Mouse (Mus musculus) left cerebral cortex, adult 2 months (tissue): ENCODE measurements around the gene Pea15a. TPM values are rescaled to one million over a fixed set of nuclear protein-coding genes. Genes with fewer than 3 reads are reported as not detected.
A peak's percentile ranks its signal among the peaks of the same experiment; 100 is the strongest.

Experiments
- DNase-seq, 2 experiments: peaks; one replicate each; pipeline ENCODE4 v3.0.0; 2021 to 2022; ENCODE audit warnings: low spot score in 2 of 2, mixed read lengths in 1 of 2; ENCODE audit errors: extremely low spot score in 1 of 2
- H3K27ac ChIP-seq: fragments of 200-600 bp; 2 replicates; pipeline ENCODE4 v1.8.1; 2022
- H3K4me3 ChIP-seq: fragments of 200-600 bp; 2 replicates; pipeline ENCODE4 v1.8.1; 2022
- CTCF ChIP-seq: fragments of 200-600 bp; IDR thresholded peaks from 2 replicates; pipeline ENCODE4 v1.8.1; 2022; ENCODE audit warnings: antibody characterized with exemption, mild to moderate bottlenecking, moderate library complexity
- intact Hi-C: fragments of 180-260 bp; cut with DNase I; formaldehyde crosslinking; loops from one replicate; pipeline ENCODE4 v1.15.1; 2025
- total RNA-seq, 2 experiments: library from RNA; stranded (reverse); gene quantifications; 2 replicates each; pipeline ENCODE4 v1.2.3; 2021

Gene Pea15a
- total RNA-seq, 2 experiments from 2014 or later, result 387 to 422 TPM

DNA sequence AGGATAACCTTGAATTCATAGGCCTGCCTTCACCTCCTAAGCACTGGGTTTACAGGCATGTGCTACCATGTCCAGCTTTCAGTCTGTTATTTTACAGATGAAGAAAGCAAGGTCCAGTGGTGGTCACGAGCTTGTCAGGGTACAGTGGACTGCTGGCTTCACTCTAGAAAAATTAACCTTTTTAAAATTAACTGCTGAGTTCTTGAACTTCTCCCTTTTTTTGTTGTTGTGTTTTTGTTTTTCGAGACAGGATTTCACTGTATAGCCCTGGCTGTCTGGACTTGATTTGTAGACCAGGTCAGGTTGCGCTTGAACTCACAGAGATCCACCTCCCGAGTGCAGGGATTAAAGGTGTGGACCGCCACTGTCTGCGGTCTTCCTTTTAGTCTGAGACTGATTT is 43.6 kb downstream of the Pea15a start:
- TF ChIP-seq CTCF, result no peak
- H3K4me3 ChIP-seq, result no peak overlapping the region
- intact Hi-C loops, result loop anchor here (1.0 kb wide), 1 partner anchor 147 kb away; no protein-coding TSS in a partner anchor
- no peak for DNase-seq
- H3K27ac ChIP-seq, result no peak overlapping the region

DNA sequence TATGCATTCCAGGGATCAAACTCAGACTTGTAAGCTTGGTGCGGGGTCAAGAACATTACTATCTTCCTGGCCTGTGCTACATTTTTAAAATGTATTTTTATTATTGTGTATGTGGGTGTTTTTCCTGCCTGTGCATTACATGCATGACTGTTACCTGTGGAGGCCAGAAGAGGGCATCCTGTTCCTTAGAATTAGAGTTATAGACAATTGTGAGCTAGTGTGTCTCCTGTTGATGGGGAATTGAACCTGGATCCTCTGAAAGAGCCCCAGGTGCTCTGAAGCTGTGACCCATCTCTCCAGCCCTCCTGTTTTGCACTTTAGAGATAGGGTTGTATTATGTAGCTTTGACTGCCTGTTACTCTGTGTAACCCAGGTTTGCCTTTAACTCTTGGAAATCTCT is 44.6 kb downstream of the Pea15a start:
- no peak for DNase-seq
- intact Hi-C loops, result loop anchor here (1.0 kb wide), 1 partner anchor 148 kb away; no protein-coding TSS in a partner anchor
- TF ChIP-seq CTCF, result peak; percentile 73
- Histone ChIP-seq H3K27ac (no peak overlapping the region), H3K4me3 (no peak overlapping the region)

GRCm38 (mm10) chr1:172160508-172160907 is 46.1 kb downstream of the Pea15a start:
- TF ChIP-seq CTCF, result no peak
- intact Hi-C loops, result no loop called here
- Histone ChIP-seq H3K4me3 (no peak overlapping the region), H3K27ac (no peak overlapping the region)
- DNase-seq, result no peak

DNA sequence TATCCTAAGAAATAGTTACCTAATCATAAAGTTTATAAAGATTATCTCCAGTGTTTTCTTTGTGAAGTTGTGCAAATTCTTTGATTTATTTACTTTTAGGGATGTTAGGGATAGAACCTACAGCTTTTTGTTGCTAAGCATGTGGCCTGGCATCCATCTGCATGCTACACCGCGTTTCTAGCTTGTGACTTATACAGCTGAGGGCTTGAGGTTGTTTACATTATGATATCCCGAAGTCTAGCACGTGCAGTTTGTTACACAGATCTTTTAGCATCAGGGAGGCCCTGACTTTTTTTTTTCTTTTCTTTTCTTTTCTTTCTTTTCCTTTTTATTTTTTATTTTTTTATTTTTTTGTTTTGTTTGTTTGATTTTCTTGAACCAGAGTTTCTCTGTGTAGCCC is 46.6 kb downstream of the Pea15a start:
- H3K27ac ChIP-seq, result no peak overlapping the region
- H3K4me3 ChIP-seq, result no peak overlapping the region
- intact Hi-C loops, result no loop called here
- TF ChIP-seq CTCF, result no peak
- no peak for DNase-seq

GRCm38 (mm10) chr1:172155518-172155917 is 51.1 kb downstream of the Pea15a start:
- Histone ChIP-seq H3K27ac (no peak overlapping the region), H3K4me3 (no peak overlapping the region)
- intact Hi-C loops, result no loop called here
- DNase-seq, result no peak
- no peak for TF ChIP-seq CTCF

DNA sequence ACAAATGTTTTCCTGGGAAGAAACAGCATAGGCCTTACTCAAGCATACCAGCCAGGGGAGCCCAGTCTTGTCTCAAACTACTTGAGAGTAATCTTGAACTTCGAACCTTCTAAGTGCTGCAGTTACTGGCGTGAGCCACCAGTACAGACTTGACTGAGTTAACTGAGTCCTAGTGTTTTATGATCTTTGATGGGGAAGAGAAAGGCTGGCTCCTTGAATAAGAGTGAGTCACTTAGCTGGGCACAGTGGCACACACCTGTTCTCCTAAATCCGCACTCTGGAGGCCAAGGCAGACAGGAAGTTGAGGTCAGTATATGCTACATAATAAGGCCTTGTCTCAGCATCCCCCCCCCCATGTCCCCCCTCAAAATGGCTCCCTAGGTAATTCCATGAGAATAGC is 52.1 kb downstream of the Pea15a start:
- no peak for DNase-seq
- no peak overlapping the region for H3K4me3 ChIP-seq
- no peak for TF ChIP-seq CTCF
- intact Hi-C loops, result no loop called here
- H3K27ac ChIP-seq, result no peak overlapping the region

GRCm38 (mm10) chr1:172148955-172149815 is 57.4 kb downstream of the Pea15a start:
- no peak for DNase-seq
- intact Hi-C loops, result loop anchor here (1.0 kb wide), 1 partner anchor 163 kb away; no protein-coding TSS in a partner anchor
- Histone ChIP-seq H3K27ac (peak overlapping the region; percentile 98), H3K4me3 (peak overlapping the region; percentile 98)
- TF ChIP-seq CTCF, result no peak

- Histone ChIP-seq H3K4me3 (peak overlapping the region; percentile 98), H3K27ac (peak overlapping the region; percentile 98)
- TF ChIP-seq CTCF, result no peak; the same call in 1 of the 2 replicates
- peak in 1 of 2 experiments; percentile 30 for DNase-seq
- intact Hi-C loops, result loop anchor here (1.0 kb wide), 1 partner anchor 164 kb away; no protein-coding TSS in a partner anchor
Measured at GRCm38 (mm10) chr1:172148279-172148954, 58.2 kb downstream of the Pea15a start.

- TF ChIP-seq CTCF, result no peak
- H3K4me3 ChIP-seq, result peak within 1 kb of the TSS; percentile 98
- intact Hi-C loops, result loop anchor here (1.0 kb wide), 1 partner anchor 164 kb away; no protein-coding TSS in a partner anchor
- peak; percentile 96 to 97 for DNase-seq
- H3K27ac ChIP-seq, result peak within 1 kb of the TSS; percentile 98
Measured at GRCm38 (mm10) chr1:172147835-172148278, 58.7 kb downstream of the Pea15a start, which contains the start of gene Dcaf8. Gene Dcaf8, plus strand, starts transcription at chr1:172148084.

Other genes starting within 250 kb of the Pea15a start
- gene Vangl2, start 178.4 kb downstream of the Pea15a start, total RNA-seq, result 10 to 100 TPM; 12.5 to 14.5 TPM
- gene Nhlh1, start 149.2 kb downstream of the Pea15a start, total RNA-seq, result under 1 TPM; 0.18 to 0.49 TPM
- 100 to 1,000 TPM; 138 to 147 TPM for gene Copa, start 124.3 kb downstream of the Pea15a start, total RNA-seq
- 10 to 100 TPM; 61.5 to 65.4 TPM for gene Ncstn, start 124.0 kb downstream of the Pea15a start, total RNA-seq
- 10 to 100 TPM; 82.8 to 92.4 TPM for gene Pex19, start 80.0 kb downstream of the Pea15a start, total RNA-seq
- 100 to 1,000 TPM; 115 to 121 TPM for gene Dcaf8, start 58.7 kb downstream of the Pea15a start, total RNA-seq
- under 1 TPM in 1 of 2 experiments, not detected in 1; 0.48 TPM for gene Casq1, start 13.1 kb upstream of the Pea15a start, total RNA-seq
- not detected for gene Atp1a4, start 51.6 kb upstream of the Pea15a start, total RNA-seq
- gene Igsf8, start 54.8 kb upstream of the Pea15a start, total RNA-seq, result 100 to 1,000 TPM; 257 to 260 TPM
- gene Atp1a2, start 91.3 kb upstream of the Pea15a start, total RNA-seq, result 100 to 1,000 TPM; 628 to 676 TPM
- 100 to 1,000 TPM; 137 to 138 TPM for gene Kcnj9, start 122.5 kb upstream of the Pea15a start, total RNA-seq
- gene Kcnj10, start 134.4 kb upstream of the Pea15a start, total RNA-seq, result 100 to 1,000 TPM in 1 of 2 experiments, 10 to 100 TPM in 1; 86.5 to 108 TPM
- gene Pigm, start 169.7 kb upstream of the Pea15a start, total RNA-seq, result 1 to 10 TPM; 9.3 to 9.8 TPM